Comparison of ENCODE assay signal across 9 mouse cellular contexts in genomic region chr19:44247281-44248080, GRCm38 (mm10). TPM values are rescaled to one million over a fixed set of nuclear protein-coding genes. Genes with fewer than 3 reads are reported as not detected.
DNase-seq lines count a peak whose midpoint lies in the region; ATAC-seq and TF ChIP-seq lines count a peak whose summit lies in the region.
"Had no signal": no experiment of that assay in that cellular context is flagged by ENCODE, and none has a peak within 500 bp of the region (broad histone marks: within the 10 kb centered on the region; RNA-seq: fewer than 3 reads in every experiment).

No protein-coding gene starts in this region.

- peaks cover 6% of the 10 kb centered on the region for H3K4me1 ChIP-seq in heart, adult 2 months (ENCODE audit: control insufficient read depth, insufficient read depth, low read length)
- H3K4me1 ChIP-seq in MEL (ENCODE audit: control insufficient read depth in 1 of 2, insufficient read depth in 2 of 2, low read length in 2 of 2), result peaks cover 3 to 14% of the 10 kb centered on the region in 2 experiments
- no peaks in the 10 kb centered on the region; the same call in 1 of the 2 replicates for H3K4me1 ChIP-seq in embryonic facial prominence, embryonic 11.5 days (ENCODE audit: control insufficient read depth, insufficient read depth, low read length)
- peaks cover 27 to 28% of the 10 kb centered on the region in 2 experiments for H3K4me1 ChIP-seq in liver, embryonic 14.5 days (replicated peaks; ENCODE audit: control insufficient read depth in 2 of 2, insufficient read depth in 2 of 2, low read length in 1 of 2)
- H3K4me1 ChIP-seq in olfactory bulb, adult 2 months (ENCODE audit: control insufficient read depth, insufficient read depth, low read length), result peaks cover 19% of the 10 kb centered on the region

- peak; percentile 35 for TF ChIP-seq RAD21 in MEL (IDR thresholded peaks at IDR 0.05; ENCODE audit: low read depth, low read length)

- TF ChIP-seq POLR2A in heart, adult 2 months (IDR thresholded peaks at IDR 0.05; ENCODE audit: insufficient read depth, low read depth, low read length), result no peak
- TF ChIP-seq POLR2A in MEL (IDR thresholded peaks at IDR 0.05; ENCODE audit: control insufficient read depth in 1 of 2, insufficient read depth in 1 of 2, low read depth in 1 of 2, low read length in 2 of 2, poor library complexity in 1 of 2), result peak in 1 of 2 experiments; percentile 48; a peak in 3 of 4 replicates
- TF ChIP-seq POLR2A in olfactory bulb, adult 2 months (IDR thresholded peaks at IDR 0.05; ENCODE audit: insufficient read depth, low read depth, low read length), result no peak

- DNase-seq in heart, adult 2 months, result peak; percentile 23 to 39
- no peak for DNase-seq in heart, adult 9 months (ENCODE audit: low spot score in 2 of 2)
- peak; percentile 92 for DNase-seq in MEL (ENCODE audit: low read depth, low spot score)
- peak; percentile 62 for DNase-seq in embryonic facial prominence, embryonic 11.5 days (ENCODE audit: low spot score)
- DNase-seq in heart, postnatal 36 days, result peak; percentile 26 to 46
- peak in 2 of 3 experiments; percentile 45 to 49 for DNase-seq in liver, embryonic 14.5 days (ENCODE audit: low read depth in 3 of 3, low spot score in 3 of 3)
- no peak for DNase-seq in adrenal gland, postnatal 25 days

- H3K27ac ChIP-seq in heart, adult 2 months, result peak overlapping the region; percentile 76
- peak overlapping the region; percentile 96 for H3K27ac ChIP-seq in MEL (ENCODE audit: control insufficient read depth, low read depth, low read length)
- H3K27ac ChIP-seq in embryonic facial prominence, embryonic 11.5 days (replicated peaks; ENCODE audit: low read depth, low read length), result peak overlapping the region; percentile 74
- peak overlapping the region; percentile 78 for H3K27ac ChIP-seq in liver, embryonic 14.5 days
- H3K27ac ChIP-seq in olfactory bulb, adult 2 months (ENCODE audit: insufficient read depth, low read depth, low read length), result peak overlapping the region; percentile 89

- H3K36me3 ChIP-seq in heart, adult 2 months (ENCODE audit: control insufficient read depth, insufficient read depth, low read length), result no peaks in the 10 kb centered on the region
- H3K36me3 ChIP-seq in MEL (ENCODE audit: control insufficient read depth in 1 of 2, insufficient read depth in 2 of 2, low read length in 2 of 2), result peaks cover 0 to 9% of the 10 kb centered on the region in 2 experiments; a peak in 2 of 4 replicates
- H3K36me3 ChIP-seq in embryonic facial prominence, embryonic 11.5 days (replicated peaks; ENCODE audit: control insufficient read depth, insufficient read depth, low read depth, low read length), result no peaks in the 10 kb centered on the region
- H3K36me3 ChIP-seq in liver, embryonic 14.5 days (replicated peaks; ENCODE audit: control insufficient read depth, insufficient read depth, low read depth), result no peaks in the 10 kb centered on the region

- TF ChIP-seq EP300 in heart, adult 2 months (IDR thresholded peaks at IDR 0.05; ENCODE audit: insufficient read depth, low read depth, low read length), result no peak
- peak; percentile 19 to 45 for TF ChIP-seq EP300 in MEL (IDR thresholded peaks at IDR 0.05; ENCODE audit: low read depth in 1 of 2, low read length in 2 of 2)
- TF ChIP-seq EP300 in liver, embryonic 14.5 days (IDR thresholded peaks at IDR 0.05; ENCODE audit: low read depth), result peak; percentile 53; the same call in 1 of the 2 replicates

- H3K79me2 ChIP-seq in heart, adult 2 months (replicated peaks; ENCODE audit: control insufficient read depth, insufficient read depth, low read length), result no peaks in the 10 kb centered on the region
- H3K79me2 ChIP-seq in MEL (ENCODE audit: control insufficient read depth, insufficient read depth, low read length, poor library complexity), result no peaks in the 10 kb centered on the region; the same call in 1 of the 2 replicates

- peak; percentile 30 for ATAC-seq in embryonic facial prominence, embryonic 11.5 days (replicated peaks; ENCODE audit: insufficient number of reproducible peaks, low FRiP score, low TSS enrichment, low read depth)
- peak; percentile 34 for ATAC-seq in liver, embryonic 14.5 days (ENCODE audit: insufficient read depth)

- peak overlapping the region; percentile 34 for H3K4me3 ChIP-seq in heart, adult 2 months
- H3K4me3 ChIP-seq in MEL (ENCODE audit: control insufficient read depth in 1 of 2, insufficient read depth in 1 of 2, low read depth in 2 of 2, low read length in 2 of 2), result peak overlapping the region; percentile 51 to 53
- peak overlapping the region; percentile 34 for H3K4me3 ChIP-seq in embryonic facial prominence, embryonic 11.5 days (ENCODE audit: low read depth, low read length)
- H3K4me3 ChIP-seq in liver, embryonic 14.5 days (ENCODE audit: insufficient read depth in 1 of 2, low read depth in 2 of 2, low read length in 2 of 2), result peak overlapping the region; percentile 54 to 55
- peak overlapping the region; percentile 36 for H3K4me3 ChIP-seq in olfactory bulb, adult 2 months (ENCODE audit: insufficient read depth, low read depth, low read length)

- intact Hi-C loops in heart, adult 2 months (cut with DNase I), result loop anchor here (1.0 to 10.0 kb wide), 2 partner anchors 19 to 297 kb away; partner anchors contain the start of gene Sec31b
- intact Hi-C loops in heart, postnatal 36 days (cut with DNase I), result loop anchor here (2.0 kb wide), 1 partner anchor 19 kb away; no protein-coding TSS in a partner anchor

- peak overlapping the region; percentile 63 for H3K4me2 ChIP-seq in embryonic facial prominence, embryonic 11.5 days (ENCODE audit: low read depth, low read length)
- peak overlapping the region; percentile 98 for H3K4me2 ChIP-seq in liver, embryonic 14.5 days (ENCODE audit: low read depth)

- peak overlapping the region; percentile 22 for H3K9ac ChIP-seq in heart, adult 2 months (ENCODE audit: low read depth, low read length)
- peak overlapping the region; percentile 71 for H3K9ac ChIP-seq in MEL (ENCODE audit: control insufficient read depth, low read depth, low read length, poor library complexity, severe bottlenecking)
- H3K9ac ChIP-seq in embryonic facial prominence, embryonic 11.5 days (replicated peaks; ENCODE audit: low read length), result peak overlapping the region; percentile 56
- H3K9ac ChIP-seq in liver, embryonic 14.5 days (replicated peaks), result peak overlapping the region; percentile 68

- 5% methylated on average over 25 of the region's 25 CpGs for WGBS in heart, adult 2 months
- WGBS in embryonic facial prominence, embryonic 11.5 days, result 2% methylated on average over 25 of the region's 25 CpGs
- WGBS in liver, embryonic 14.5 days (ENCODE audit: insufficient replicate concordance), result 2% methylated on average over 25 of the region's 25 CpGs
- WGBS in olfactory bulb, adult 2 months, result 5% methylated on average over 25 of the region's 25 CpGs

- no peak for TF ChIP-seq CTCF in heart, adult 2 months (IDR thresholded peaks at IDR 0.05)
- TF ChIP-seq CTCF in MEL (IDR thresholded peaks at IDR 0.05 in 2 of 3, conservative IDR thresholded peaks at IDR 0.05 in 1 of 3; ENCODE audit: control insufficient read depth in 1 of 3, insufficient read depth in 1 of 3, low read depth in 2 of 3, low read length in 3 of 3, poor library complexity in 1 of 3, severe bottlenecking in 1 of 3), result peak in 2 of 3 experiments; percentile 30 to 40; a peak in 3 of 6 replicates
- TF ChIP-seq CTCF in liver, embryonic 14.5 days (IDR thresholded peaks at IDR 0.05; ENCODE audit: low read depth), result no peak
- no peak for TF ChIP-seq CTCF in olfactory bulb, adult 2 months (IDR thresholded peaks at IDR 0.05; ENCODE audit: insufficient read depth, low read depth, low read length)

- H3K27me3 ChIP-seq in heart, adult 2 months (ENCODE audit: control insufficient read depth, insufficient read depth, low read length), result no peaks in the 10 kb centered on the region
- no peaks in the 10 kb centered on the region for H3K27me3 ChIP-seq in MEL (ENCODE audit: control insufficient read depth in 1 of 2, insufficient read depth in 2 of 2, low read length in 2 of 2)
- no peaks in the 10 kb centered on the region for H3K27me3 ChIP-seq in embryonic facial prominence, embryonic 11.5 days (ENCODE audit: control insufficient read depth, insufficient read depth, low read length)
- no peaks in the 10 kb centered on the region for H3K27me3 ChIP-seq in liver, embryonic 14.5 days (ENCODE audit: control insufficient read depth, insufficient read depth, low read length)

- H3K9me3 ChIP-seq in MEL (replicated peaks; ENCODE audit: insufficient read depth, low read length), result no peaks in the 10 kb centered on the region
- H3K9me3 ChIP-seq in embryonic facial prominence, embryonic 11.5 days (replicated peaks; ENCODE audit: control insufficient read depth, low read length), result no peaks in the 10 kb centered on the region
- H3K9me3 ChIP-seq in liver, embryonic 14.5 days (ENCODE audit: control insufficient read depth, low read length), result no peaks in the 10 kb centered on the region

RNA-seq across cellular contexts. Expression of gene Scd3, which starts 44.4 kb away (rescaled TPM):
- total RNA-seq in heart, adult 2 months (2021), result under 1 TPM in 1 of 2 experiments, not detected in 1; 0.13 TPM
- polyA plus RNA-seq in heart, adult 2 months (2012; rRNA removed), result 0.37 TPM in 1 of 2 replicates, not detected in the other
- total RNA-seq in MEL (2012; rRNA removed), result 0.96 and 1.4 TPM in 2 replicates
- 100 to 1,000 TPM in 1 of 2 experiments, under 1 TPM in 1; 0.65 to 745 TPM for polyA plus RNA-seq in MEL (2012; ENCODE audit: insufficient read depth in 1 of 2, insufficient read length in 2 of 2, low read depth in 1 of 2, low replicate concordance in 2 of 2, missing spikeins in 1 of 2)
- polyA plus RNA-seq in embryonic facial prominence, embryonic 11.5 days (2014; fragmentation: Nextera tagmentation; extraction: Ambion mirVana), result 0.22 and 0.59 TPM in 2 replicates
- total RNA-seq in heart, postnatal 36 days (2021), result not detected
- polyA plus RNA-seq in liver, embryonic 14.5 days (2012; rRNA removed), result not detected in 2 replicates
- not detected in 2 replicates for polyA plus RNA-seq in liver, embryonic 14.5 days (2014; fragmentation: Nextera tagmentation; extraction: Ambion mirVana)
- not detected in 2 replicates for polyA plus RNA-seq in olfactory bulb, adult 2 months (2012; ENCODE audit: insufficient read depth, insufficient read length, low replicate concordance, missing spikeins)
- total RNA-seq in adrenal gland, postnatal 25 days (2021), result not detected in 2 replicates
- polyA plus RNA-seq: large intestine, adult 2 months had no signal

RNA-seq across cellular contexts. Expression of gene Scd2, which starts 46.0 kb away (rescaled TPM):
- 10 to 100 TPM in 1 of 2 experiments, 1 to 10 TPM in 1; 9.2 to 12.2 TPM for total RNA-seq in heart, adult 2 months (2021)
- 21.2 and 31.1 TPM in 2 replicates for polyA plus RNA-seq in heart, adult 2 months (2012; rRNA removed)
- 392 and 554 TPM in 2 replicates for total RNA-seq in MEL (2012; rRNA removed)
- polyA plus RNA-seq in MEL (2012; ENCODE audit: insufficient read depth in 1 of 2, insufficient read length in 2 of 2, low read depth in 1 of 2, low replicate concordance in 2 of 2, missing spikeins in 1 of 2), result 100 to 1,000 TPM in 1 of 2 experiments, 10 to 100 TPM in 1; 47.4 to 593 TPM
- polyA plus RNA-seq in embryonic facial prominence, embryonic 11.5 days (2014; fragmentation: Nextera tagmentation; extraction: Ambion mirVana), result 298 and 305 TPM in 2 replicates
- total RNA-seq in heart, postnatal 36 days (2021), result 10 to 100 TPM; 10.7 to 13.0 TPM
- 84.0 and 116 TPM in 2 replicates for polyA plus RNA-seq in liver, embryonic 14.5 days (2012; rRNA removed)
- polyA plus RNA-seq in liver, embryonic 14.5 days (2014; fragmentation: Nextera tagmentation; extraction: Ambion mirVana), result 80.4 and 95.4 TPM in 2 replicates
- 299 and 337 TPM in 2 replicates for polyA plus RNA-seq in olfactory bulb, adult 2 months (2012; ENCODE audit: insufficient read depth, insufficient read length, low replicate concordance, missing spikeins)
- 749 and 764 TPM in 2 replicates for total RNA-seq in adrenal gland, postnatal 25 days (2021)

RNA-seq across cellular contexts. Expression of gene Pkd2l1, which starts 55.2 kb away (rescaled TPM):
- not detected for total RNA-seq in heart, adult 2 months (2021)
- not detected in 2 replicates for polyA plus RNA-seq in heart, adult 2 months (2012; rRNA removed)
- total RNA-seq in MEL (2012; rRNA removed), result not detected in 2 replicates
- polyA plus RNA-seq in MEL (2012; ENCODE audit: insufficient read depth in 1 of 2, insufficient read length in 2 of 2, low read depth in 1 of 2, low replicate concordance in 2 of 2, missing spikeins in 1 of 2), result not detected
- polyA plus RNA-seq in embryonic facial prominence, embryonic 11.5 days (2014; fragmentation: Nextera tagmentation; extraction: Ambion mirVana), result 0.10 TPM in 1 of 2 replicates, not detected in the other
- not detected for total RNA-seq in heart, postnatal 36 days (2021)
- not detected in 2 replicates for polyA plus RNA-seq in liver, embryonic 14.5 days (2012; rRNA removed)
- polyA plus RNA-seq in liver, embryonic 14.5 days (2014; fragmentation: Nextera tagmentation; extraction: Ambion mirVana), result not detected in 2 replicates
- polyA plus RNA-seq in olfactory bulb, adult 2 months (2012; ENCODE audit: insufficient read depth, insufficient read length, low replicate concordance, missing spikeins), result not detected in 2 replicates
- total RNA-seq in adrenal gland, postnatal 25 days (2021), result not detected in 2 replicates

Comparison
In these comparisons a context has a peak if more than half of its experiments do, and no peak if none do; other contexts are left out.
1. DNase-seq: peak in heart, adult 2 months (2 of 2), MEL (single experiment), embryonic facial prominence, embryonic 11.5 days (single experiment), heart, postnatal 36 days (2 of 2) and liver, embryonic 14.5 days (2 of 3); none in heart, adult 9 months (0 of 2) and adrenal gland, postnatal 25 days (single experiment).
2. CTCF ChIP-seq: peak in MEL (2 of 3); none in heart, adult 2 months (single experiment), liver, embryonic 14.5 days (single experiment) and olfactory bulb, adult 2 months (single experiment).
3. Peak in every context shown above with its lines, with median percentiles within 50 percentile points of each other: H3K27ac ChIP-seq, H3K4me3 ChIP-seq and H3K9ac ChIP-seq.